Mouse (Mus musculus): ENCODE data around the gene Gtf3c2.

The Gtf3c2 gene

DNA sequence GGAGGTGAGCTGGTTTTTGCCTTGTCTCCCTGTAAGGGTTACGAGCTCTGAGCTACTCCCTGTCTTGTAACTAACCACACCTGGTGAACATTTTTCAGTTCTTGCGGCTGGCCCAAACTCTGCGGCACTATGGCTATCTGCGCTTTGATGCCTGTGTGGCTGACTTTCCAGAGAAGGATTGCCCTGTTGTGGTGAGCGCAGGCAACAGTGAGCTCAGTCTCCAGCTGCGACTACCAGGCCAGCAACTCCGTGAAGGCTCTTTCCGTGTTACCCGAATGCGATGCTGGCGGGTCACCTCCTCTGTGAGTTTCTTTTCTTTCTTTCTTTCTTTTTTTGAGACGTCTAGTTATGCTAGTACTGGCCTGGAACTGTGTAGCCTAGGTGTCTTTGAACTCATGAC, 17.1 kb upstream of the Gtf3c2 start:
- DNase-seq: no peak

DNA sequence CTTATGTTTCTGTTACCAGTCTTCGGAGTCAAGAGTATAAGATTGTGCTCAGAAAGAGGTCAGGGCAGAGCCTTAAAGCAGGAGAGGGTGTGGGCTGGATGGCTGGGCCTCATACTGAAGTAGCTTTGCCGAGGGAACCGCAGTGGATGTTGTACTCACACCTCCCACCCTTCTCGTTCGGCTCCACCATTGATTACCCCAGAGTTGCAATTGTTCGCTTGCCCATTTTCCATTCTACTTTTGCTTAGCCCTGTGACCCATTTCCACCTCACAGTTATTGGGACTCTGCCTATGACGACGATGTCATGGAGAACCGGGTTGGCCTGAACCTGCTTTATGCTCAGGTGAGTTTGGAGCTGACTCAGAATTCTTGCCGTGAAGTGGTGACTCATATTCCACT, 16.3 kb upstream of the Gtf3c2 start:
- no peak for DNase-seq

DNA sequence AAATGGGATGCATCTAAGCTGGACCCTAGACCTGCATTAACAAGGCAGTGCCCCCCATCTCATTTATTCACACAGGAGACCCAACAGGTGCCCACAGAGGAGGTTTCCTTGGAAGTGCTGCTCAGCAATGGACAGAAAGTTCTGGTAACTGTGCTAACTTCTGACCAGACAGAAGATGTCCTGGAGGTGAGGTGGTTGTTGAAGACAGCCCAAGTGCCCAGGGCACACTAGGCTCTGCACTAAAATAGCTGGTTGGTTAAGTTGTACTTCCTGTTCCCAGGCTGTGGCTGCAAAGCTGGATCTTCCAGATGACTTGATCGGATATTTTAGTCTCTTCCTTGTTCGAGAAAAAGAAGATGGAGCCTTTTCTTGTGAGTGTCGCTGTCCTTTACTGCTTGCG, 15.7 kb upstream of the Gtf3c2 start:
- DNase-seq: no peak

DNA sequence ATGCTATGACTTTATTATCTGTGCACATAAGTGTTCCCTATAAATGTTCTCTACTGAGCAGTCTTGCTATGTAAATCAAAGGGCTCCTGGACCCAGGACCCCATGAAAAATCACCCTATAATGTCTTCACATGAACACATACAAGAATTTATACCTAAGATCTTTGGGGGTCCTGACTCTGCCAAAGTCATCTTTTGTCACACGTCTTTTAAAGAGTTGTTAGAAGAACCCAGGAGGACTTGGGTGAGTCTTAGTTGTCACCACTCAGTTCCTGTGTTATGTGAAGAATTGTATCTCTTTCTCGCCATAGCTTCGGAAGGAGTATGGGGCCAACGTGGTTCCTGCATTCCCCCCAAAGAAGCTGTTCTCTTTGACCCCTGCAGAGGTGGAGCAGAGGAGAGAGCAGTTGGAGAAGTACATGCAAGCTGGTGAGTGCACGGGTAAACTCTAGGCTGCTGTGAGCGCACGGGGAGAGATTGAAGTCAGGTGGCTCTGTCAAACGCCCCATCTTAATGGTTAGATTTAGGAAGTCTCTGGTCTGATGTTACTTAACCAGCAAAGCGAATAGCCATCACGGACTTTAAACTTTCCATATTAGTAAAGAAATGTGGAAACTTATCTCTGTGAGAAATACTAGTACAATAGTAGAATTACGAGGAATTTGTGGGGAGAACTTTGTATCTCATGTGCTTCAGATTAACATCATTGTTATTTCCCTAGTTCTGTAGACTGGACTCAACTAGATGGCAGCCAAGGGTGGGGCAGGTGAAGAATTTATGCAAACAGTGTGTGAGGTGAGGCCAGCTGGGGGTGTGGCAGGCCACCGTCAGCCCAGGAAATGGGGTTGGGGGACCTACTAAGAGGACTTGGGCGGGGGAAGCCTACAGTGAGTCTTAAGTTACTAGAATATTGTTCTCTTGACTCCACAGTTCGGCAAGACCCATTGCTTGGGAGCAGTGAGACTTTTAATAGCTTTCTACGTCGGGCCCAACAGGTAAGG, 14.8 kb upstream of the Gtf3c2 start:
- DNase-seq: no peak

DNA sequence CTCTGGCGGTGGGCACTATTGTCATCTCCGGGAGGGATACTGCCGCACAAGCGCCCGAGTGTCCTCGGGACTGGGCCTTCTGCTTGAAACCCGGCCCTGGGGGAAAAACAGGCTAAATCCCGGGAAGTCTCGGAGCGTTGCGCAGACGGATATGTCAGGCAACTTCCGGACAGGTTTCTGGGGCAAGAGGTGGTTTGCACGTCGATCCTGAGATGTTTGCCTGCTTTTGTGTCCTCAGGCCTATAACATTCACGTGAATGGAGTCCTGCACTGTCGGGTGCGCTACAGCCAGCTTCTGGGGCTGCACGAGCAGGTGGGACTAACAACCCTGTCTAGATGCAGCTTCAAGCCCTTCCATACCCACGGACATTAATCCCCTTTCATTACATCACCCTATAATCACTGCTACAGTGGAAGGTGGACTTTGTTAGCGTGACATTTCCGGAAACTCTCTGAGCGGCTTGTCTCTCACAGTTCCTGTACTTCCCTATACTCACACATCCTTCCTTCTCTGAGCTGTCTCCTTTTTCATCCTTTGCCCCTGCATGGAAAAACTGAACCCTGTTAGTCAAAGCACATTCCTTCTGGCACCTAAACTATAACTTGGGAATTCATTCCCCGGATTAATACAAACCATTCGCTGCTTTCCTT, 13.8 kb upstream of the Gtf3c2 start:
- no peak for DNase-seq

DNA sequence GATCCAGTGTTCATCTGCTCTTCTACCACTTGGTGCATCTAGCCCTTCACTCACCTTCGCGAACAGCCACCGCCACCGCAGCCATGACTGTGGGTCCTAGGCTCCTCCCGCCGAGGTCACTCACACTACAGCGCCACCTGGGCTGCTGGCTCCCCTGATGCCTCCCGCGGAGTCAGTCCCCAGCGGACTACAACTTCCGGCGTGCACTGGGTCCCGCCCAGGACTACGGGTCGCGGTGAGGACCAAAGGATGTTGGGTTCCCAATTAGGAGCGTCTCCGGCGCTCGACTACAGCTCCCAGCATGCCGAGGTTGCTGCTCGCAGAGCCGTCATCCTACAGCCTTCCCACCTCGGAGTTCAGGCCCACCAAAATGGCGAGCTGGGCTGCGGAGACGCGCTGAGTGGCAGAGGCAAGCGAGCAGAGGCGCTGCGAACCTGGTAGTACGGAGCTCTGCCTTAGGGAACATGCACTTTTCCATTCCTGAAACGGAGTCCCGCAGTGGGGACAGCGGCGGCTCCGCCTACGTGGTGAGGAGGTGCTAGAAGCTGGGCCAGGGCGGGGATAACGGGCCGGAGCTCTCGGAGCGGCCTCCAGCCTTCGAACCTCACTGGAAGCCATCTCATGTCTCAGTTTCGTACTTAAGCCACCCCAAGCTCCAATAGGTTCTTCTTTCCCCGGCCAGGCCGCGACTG, 13.1 kb upstream of the Gtf3c2 start, which contains the start of the genes Snx17 and Eif2b4:
Snx17 (plus strand) TSS at position 289 of the 692 bp plus-strand sequence.
Eif2b4 (minus strand) TSS at position 492 of the 692 bp plus-strand sequence.
- DNase-seq: peak; percentile 99

DNA sequence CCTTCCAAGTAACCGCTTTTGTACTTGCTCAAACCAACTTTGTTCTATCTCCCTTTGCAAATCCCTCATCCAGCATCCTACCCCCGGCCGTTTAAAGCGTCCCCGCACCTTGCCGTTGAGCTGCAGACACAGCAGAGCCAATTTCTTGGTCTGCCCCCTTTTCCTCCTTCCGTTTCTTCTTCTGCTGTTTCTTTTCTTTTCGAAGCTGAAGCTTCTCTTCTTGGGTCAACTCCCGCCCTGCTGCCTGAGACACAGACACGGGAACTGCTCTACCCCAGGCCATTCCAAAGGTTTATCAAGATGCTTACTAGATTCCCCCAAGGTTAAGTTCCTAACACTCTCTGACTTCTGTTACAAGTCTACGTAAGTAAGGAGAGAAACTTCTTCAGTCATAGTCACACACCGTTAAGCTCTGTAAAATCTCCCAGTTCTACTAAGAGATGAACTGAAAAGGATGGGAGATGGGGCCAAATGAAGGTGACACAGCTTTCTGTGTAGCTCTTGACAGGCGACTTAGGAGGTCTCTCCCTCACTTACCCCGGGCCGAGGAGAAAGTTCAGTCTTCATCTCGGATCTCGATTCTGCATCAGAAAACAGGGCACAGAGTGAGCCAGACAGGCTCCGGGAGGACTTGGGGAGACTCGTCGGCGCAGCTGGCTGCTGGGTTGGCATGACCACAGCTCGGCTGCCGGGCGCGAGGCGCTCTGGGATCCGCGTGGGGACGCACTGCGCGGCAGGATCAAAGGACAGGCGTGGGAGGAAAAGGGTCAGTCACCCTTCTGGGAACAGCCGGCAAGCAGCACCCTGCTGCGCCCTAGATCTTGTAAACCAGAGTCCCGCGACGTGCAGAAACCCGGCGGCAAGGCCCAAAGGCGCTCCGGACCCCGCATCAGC, 12.3 kb upstream of the Gtf3c2 start:
- DNase-seq: no peak

DNA sequence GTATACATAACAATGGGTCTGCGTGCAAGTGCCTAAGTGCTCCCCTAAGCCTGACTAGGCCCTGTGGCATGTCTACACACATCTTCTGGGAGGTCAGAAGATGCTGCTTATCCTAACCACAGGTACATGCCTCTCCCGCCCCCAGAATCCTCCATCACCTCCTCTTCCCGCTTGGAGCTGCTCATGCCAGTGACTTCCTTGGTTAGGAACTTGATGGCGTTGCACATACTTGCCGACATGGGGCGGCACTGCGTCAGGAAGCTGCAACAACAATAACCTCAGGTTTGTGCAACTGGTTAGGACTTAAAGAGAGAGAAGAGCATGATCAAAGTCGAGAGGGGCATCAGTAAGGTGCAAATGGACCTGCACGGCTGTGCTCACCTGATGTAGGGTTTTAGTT, 10.3 kb upstream of the Gtf3c2 start:
- DNase-seq: no peak

DNA sequence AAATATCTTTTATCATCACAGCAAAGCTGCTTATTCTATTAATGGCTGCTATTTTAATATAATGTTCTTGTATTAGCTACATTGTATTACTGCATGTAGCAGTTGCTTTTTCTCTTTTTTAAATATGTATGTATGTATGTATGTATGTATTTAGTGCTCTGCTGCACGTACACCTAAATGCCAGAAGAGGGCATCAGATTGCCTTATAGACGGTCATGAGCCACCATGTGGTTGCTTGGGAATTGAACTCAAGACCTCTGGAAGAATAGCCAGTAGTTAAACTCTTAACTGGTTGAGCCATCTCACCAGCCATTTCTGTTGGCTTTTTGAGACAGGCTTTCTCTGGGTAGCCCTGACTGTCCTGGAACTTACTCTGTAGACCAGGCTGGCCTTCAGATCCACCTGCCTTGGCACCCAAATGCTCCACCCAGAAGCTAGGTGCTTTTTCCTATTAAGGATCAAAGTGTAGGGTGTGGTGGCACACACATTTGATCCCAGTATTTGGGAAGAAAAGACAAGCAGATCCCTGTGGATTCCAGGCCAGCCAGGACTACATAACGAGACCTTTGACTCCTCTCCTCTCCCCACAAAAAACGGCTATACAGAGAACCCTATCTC, 8.4 kb upstream of the Gtf3c2 start:
- no peak for DNase-seq

DNA sequence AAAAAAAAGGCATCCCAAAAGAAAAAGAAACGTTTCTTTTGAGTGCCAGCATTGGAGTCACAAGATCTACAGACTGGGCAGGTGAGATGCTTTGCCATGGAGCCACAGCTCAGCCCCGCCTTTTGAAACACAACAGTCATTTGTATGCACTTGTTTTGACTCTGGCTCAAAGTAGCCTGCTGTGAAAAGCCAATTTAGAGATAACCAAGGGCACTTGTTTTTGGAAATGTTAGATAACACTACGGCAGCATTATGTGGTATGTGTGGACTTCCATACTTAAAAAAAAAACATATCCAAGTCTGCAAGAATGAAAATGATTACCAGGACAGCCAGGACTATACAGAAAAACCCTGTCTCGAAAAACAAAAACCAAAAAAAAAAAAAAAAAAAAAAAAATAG, 3.7 kb upstream of the Gtf3c2 start:
- DNase-seq: no peak

DNA sequence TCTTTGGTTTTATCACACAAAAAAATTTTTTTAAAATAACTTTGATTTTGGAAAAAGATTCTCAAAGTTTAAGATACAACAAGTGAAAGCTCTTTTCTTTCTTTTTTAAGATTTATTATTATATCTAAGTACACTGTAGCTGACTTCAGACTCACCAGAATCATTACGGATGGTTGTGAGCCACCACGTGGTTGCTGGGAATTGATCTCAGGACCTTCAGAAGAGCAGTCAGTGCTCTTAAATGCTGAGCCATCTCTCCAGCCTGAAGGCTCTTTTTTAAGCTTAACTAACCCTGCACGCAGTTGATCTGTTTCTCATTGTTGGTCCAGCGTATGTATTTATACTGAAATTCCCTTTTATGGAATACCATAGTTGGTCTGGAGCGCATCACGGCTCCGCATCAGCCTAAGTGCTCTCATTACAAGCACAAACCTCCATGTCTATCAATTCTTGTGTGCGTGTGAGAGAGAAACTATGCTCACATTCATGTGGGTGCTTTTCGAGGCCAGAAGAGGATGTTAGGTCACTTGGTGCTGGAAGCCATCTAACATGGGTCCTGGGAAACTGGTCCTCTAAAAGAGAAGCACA, 1.3 kb upstream of the Gtf3c2 start:
- no peak for DNase-seq

DNA sequence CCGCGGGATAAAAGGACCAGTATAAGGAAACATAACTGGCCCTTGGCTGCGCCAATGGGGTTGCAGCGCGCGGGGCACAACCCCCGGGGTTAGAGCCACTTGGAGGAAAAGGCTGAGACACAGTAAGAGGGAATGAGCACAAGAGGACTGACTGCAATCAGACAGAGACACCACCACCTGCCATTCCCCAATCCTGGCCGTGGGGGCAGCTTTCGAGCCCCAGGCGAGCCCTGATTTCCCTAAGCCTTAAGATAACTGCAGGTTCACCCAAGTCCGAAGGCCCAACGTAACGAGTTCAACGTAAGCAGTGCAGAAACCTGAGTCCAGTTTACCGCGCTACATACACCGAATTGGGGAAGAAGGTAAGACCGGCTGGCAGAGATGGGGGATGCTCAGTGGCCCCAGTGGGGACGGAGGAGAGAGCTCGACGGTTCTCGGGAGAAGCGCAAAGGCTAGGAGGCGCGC, 611 bp downstream of the Gtf3c2 start:
- no peak for DNase-seq

DNA sequence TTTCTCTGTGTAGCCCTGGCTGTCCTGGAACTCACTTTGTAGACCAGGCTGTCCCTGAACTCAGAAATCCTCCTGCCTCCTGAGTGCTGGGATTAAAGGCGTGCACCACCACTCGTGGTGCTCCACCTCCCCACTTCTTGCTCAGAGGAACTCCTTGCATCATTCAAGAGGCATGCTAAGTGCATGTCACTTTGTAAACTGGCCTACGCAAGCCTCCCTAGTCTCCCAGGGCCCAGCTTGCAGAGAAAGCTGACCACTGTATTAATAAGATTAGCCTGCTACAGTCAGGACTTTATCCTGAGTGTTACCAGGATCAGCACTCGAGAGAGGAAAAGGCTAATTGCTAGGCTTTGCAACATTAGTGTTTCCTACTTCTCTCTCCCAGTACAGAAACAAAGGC, 11.3 kb downstream of the Gtf3c2 start:
- DNase-seq: no peak

DNA sequence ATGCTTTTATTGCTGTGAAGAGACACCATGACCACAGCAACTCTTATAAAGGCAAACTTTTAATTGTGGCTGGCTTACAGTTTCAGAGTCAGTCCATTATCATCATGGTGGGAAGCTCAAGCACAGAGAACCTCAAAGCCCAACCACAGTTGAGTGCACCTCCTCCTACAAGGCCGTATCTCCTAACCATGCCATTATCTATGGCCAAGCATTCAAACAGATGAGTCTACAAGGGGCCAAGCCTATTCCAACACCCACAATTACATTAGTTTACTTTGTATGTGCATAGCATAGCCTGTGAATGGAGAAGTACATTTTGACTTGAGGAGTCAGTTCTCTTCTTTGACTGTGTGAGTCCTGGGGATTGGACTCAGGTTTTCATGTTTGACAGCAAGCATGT, 15.1 kb downstream of the Gtf3c2 start:
- no peak for DNase-seq

DNA sequence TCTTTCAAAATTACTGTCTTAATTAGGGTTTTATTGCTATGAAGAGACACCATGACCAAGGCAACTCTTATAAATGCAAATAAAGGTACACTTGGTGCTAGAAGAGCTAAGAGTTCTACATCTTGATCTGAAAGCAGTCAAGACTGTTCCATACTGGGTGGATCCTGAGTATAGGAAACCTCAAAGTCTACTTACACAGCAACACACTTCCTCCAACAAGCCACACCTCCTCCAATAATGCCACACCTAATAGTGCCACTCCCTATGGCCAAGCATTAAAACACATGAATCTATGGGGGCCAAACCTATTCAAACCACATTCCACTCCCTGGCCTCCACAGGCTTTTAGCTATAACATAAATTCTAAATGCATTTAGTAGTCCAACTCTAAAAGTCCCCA, 17.5 kb downstream of the Gtf3c2 start:
- no peak for DNase-seq

DNA sequence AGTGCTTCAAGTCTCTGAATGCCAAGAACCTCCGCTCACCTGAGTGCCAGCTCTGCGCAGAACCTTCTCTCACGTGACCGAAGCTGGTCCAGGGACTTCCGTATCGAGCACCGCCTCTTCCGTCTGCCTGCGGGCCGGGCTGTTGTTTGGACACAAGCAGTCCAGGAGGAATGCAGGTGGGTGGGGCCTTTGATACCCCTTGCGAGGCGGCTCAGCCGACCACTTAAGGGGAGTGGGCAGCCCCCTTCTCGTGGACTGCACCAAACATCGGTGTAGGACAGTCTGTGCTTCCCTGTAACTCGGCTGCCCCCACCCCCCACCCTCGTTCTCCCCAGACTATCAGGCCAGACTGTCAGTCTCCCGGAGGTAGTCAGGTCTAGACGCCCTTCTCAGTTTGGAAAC, 25.8 kb downstream of the Gtf3c2 start, which contains the start of gene Mpv17:
Mpv17 (minus strand) TSS at position 100 of the 402 bp plus-strand sequence.
- DNase-seq: peak; percentile 88

DNA sequence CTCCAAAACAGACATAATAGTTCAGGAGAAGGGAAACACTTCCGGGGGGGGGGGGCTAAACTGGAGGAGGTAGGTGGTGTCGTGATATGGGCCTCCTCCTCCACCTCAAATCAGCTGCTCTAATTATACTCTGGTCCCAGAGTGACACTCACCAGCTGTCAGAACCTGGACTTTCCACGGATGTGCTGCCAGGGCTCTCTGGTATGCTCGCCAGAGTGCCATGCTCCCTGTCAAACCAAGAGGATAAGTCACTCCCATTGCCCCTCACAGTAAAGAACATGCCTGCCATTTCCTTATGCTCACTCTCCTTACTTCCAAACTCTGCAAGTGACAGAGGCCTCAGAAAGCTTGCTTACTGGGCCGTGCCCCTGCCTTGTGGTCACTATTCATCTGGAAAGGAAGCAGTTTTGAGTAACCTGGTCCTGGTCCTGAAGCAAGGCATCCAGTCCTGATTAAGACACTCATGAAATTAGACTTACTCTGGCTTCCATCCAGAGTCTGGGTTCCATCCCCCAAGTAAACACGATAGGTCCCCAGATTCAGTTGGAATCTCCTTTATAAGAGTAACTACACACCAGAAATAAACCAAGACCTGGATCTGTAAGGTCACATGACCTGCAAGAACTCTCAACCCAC, 26.3 kb downstream of the Gtf3c2 start:
- DNase-seq: no peak

DNA sequence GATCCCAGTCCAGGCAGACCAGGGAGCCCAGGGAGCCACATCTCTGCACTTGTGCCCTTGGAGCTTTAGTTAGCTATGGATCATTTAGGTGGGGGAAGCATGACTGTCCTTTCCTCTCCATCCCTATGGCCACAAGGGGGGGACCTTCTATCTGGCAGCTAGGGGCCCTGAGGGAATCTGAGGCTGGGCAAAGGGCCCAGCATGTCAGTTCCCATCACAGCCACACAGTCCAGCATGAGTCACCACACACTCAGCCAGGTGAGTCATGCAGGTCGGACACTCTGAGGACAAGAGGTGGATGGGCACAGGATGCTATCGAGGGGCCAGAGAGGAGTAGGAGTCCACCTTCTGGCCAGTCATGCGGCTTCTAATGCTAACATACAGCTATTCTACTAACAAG, 28.2 kb downstream of the Gtf3c2 start:
- DNase-seq: peak; percentile 68

DNA sequence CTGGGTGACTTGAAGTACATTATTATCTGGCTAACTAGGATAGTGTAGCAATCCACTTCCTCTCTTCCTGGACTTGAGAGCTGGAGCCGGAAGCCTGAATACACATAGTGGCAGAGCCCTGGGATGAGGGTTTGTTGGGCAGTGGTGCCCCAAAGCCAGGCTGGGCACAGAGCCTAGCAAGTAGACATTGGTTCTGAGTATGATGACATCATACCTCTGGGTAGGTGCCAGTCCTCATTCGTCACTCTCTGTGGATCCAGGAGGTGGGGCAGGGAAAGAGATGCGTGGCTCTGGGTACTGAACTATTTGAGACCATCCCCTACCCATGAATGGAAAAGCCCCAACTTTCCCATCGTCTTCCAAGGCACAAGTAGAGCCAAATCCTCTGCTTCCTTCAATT, 30.2 kb downstream of the Gtf3c2 start:
- DNase-seq: no peak

DNA sequence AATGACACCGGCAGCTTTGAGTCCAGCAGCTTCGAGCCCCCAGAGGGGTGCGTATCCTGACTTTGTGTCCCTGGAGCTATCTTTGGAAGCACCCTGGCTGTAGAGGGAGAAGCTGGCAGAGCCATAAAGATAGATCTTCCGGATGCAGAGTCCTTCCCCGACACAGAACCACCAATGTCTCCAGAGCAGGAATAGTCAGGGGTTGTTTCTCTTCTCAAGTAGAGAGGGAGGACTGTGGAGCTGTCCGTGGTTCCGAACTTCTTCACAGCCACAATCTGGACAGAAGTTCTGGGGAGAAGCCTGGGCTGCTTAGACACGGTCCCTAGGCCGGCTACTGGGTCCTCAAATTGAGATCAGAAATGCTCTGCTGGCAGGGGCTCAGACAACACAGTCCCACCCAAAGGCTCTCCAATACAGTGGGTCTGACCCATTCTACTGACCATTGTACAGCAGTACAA, 40.9 kb downstream of the Gtf3c2 start:
- DNase-seq: no peak

Measured in cerebellum, adult 9-10 months (tissue).